Mouse (Mus musculus) adrenal gland, postnatal 4 days (tissue): ENCODE data around the gene Synrg. TPM values are rescaled to one million over a fixed set of nuclear protein-coding genes. Genes with fewer than 3 reads are reported as not detected.

Experiments used
- DNase-seq, 2 experiments: peaks; one replicate each; pipeline ENCODE4 v3.0.0; 2021 to 2022; ENCODE audit warnings: low spot score in 2 of 2, mixed read lengths in 2 of 2
- total RNA-seq, 2 experiments: library from RNA; stranded (reverse); gene quantifications; 2 replicates each; pipeline ENCODE4 v1.2.3; 2021

Synrg gene
- total RNA-seq, 2 experiments from 2014 or later: 40.6 to 46.0 TPM

DNA sequence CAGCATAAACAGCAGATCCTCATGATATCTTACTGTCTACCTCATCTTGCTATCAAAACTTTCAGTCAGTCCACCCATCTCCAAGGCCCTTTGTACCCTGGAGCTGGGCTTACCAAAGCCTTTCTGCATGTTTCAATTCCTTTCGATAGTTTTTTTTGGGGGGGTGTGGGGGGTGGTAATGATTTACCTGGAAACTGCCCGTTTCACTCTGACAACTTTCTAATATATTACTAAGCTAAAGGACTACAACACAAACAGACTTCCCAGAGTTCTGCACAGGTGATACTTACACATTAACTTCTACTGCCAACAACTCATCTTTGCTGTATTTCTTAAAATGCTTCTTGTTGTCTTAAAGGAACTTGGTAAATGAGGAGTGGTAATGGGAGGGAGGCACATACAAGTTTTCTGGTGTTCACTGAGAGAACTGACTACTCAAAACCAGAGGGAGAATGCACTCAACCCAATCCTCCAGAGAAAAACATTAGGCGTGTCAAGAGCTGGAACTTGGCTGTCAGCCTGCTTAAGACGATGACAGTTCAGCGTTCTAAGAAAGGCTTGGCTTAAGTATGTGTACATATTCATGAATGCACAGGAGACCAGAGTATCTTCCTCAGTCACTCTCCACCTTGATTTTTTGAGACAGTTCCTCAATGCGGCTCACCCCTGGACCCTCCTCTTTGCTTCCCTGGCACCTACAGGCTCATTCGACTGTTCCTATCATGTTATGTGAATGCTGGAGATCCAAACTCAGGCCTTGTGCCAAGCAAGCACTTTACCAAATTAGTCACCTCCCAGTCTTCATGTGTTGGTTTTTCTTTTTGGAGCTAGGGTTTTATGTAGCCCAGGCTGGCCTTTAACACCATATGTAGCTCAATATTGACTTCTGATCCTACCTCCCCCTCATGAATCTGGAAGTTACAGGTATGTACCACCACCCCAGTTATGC lies 109.9 kb downstream of the Synrg start:
- no peak for DNase-seq

- no peak for DNase-seq
These were observed 112.8 kb downstream of the Synrg start for GRCm38 (mm10) chr11:84077008-84077407.

- no peak for DNase-seq
These were observed 114.4 kb downstream of the Synrg start for GRCm38 (mm10) chr11:84078601-84079000.

- no peak for DNase-seq
These were observed 115.1 kb downstream of the Synrg start for GRCm38 (mm10) chr11:84079361-84079760.

DNA sequence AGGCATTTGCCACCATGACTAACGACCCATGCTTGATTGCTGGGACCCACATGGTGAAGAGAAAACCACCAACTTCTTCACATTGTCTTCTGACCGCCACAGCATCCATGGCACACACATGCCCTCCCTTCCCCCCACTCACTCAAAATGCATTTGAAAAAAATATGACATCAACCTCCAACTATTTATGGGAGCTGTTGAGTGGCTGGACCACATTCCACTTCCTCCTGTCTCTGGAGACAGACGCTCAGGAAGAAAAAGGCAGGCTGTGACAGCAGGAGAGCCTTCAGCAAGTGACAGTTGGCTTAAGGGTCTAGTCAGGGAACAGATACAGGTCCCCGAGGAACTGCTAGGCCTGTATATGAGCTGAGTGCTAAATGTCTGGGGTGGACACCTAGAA lies 115.7 kb downstream of the Synrg start:
- DNase-seq: no peak

GRCm38 (mm10) chr11:84080327-84080726 lies 116.1 kb downstream of the Synrg start:
- no peak for DNase-seq

GRCm38 (mm10) chr11:84081901-84082300 lies 117.7 kb downstream of the Synrg start:
- DNase-seq: no peak

DNA sequence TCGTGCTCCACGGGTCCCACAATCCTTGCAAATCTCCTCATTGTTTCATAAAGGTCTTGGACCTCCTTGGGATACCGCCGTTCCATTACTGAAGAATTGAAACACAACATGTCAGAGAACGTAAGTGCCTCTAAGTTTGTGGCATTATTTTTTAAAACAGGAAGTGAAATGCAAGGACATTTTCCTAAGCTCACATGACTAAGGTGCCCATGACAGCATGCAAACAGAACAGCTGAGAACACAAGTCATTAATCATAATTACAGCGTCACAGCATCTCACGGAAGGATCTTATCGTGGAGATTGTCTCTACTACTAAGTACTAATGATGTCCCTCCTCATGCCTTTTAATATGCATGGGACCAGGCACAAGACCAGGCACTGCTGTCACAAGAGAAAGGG lies 126.3 kb downstream of the Synrg start:
- no peak for DNase-seq

Other genes with a start within 250 kb of the Synrg start
- 1 to 10 TPM in 1 of 2 experiments, not detected in 1; 3.1 TPM for gene Wfdc21, start 217.5 kb upstream of the Synrg start, total RNA-seq
- gene Heatr6, start 210.7 kb upstream of the Synrg start, total RNA-seq: 10 to 100 TPM; 18.2 to 20.7 TPM
- 10 to 100 TPM in 1 of 2 experiments, 1 to 10 TPM in 1; 2.2 to 22.2 TPM for gene Hnf1b, start 114.4 kb upstream of the Synrg start, total RNA-seq
- 10 to 100 TPM; 23.9 to 26.3 TPM for gene Ddx52, start 22.4 kb upstream of the Synrg start, total RNA-seq
- gene Dusp14, start 104.8 kb downstream of the Synrg start, total RNA-seq: 1 to 10 TPM; 4.5 to 6.3 TPM
- 10 to 100 TPM; 24.3 to 26.1 TPM for gene Tada2a, start 165.2 kb downstream of the Synrg start, total RNA-seq
- gene Acaca, start 165.2 kb downstream of the Synrg start, total RNA-seq: 10 to 100 TPM; 59.1 to 63.5 TPM
- not detected for gene Gm11437, start 203.0 kb downstream of the Synrg start, total RNA-seq